Mouse (Mus musculus): Measurements from ENCODE around the gene Hmga2. TPM values are rescaled to one million over a fixed set of nuclear protein-coding genes. Genes with fewer than 3 reads are reported as not detected.

Gene Hmga2
- polyA plus RNA-seq, 1 experiment from 2014 or later, result 13.9 TPM

DNA sequence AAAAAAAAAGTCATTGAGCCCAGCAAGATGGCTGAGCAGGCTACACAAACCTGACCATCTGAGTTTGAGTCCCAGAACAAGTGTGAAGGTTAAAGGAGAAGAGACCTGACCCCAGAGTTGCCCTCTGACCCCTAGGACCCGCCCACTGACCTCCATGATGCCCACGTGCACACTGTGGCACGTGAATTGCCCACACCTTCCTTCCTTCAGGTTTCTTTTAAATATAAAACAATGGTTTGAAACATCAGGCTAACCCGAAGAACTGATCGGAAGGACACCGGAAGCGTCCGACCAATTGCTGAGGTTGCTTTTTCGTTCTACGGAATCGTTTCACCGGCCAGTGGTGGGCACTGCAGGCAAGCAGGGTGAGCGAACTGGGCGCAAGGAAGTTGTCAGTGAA lies 148.3 kb downstream of the Hmga2 start:
- Histone ChIP-seq H3K27ac (ENCODE audit: low read depth) (no peak overlapping the region), H3K27me3 (ENCODE audit: insufficient read depth, low read length) (no peaks in the 10 kb centered on the region), H3K4me2 (no peak overlapping the region), H3K9me3 (ENCODE audit: low read depth, low read length) (no peaks in the 10 kb centered on the region), H3K36me3 (ENCODE audit: insufficient read depth) (no peaks in the 10 kb centered on the region), H3K9ac (no peak overlapping the region), H3K4me1 (ENCODE audit: insufficient read depth) (no peaks in the 10 kb centered on the region), H3K4me3 (ENCODE audit: low read depth, low read length) (no peak overlapping the region)
- 89% methylated on average over 14 of the region's 14 CpGs for WGBS
- ATAC-seq (ENCODE audit: insufficient read depth), result no peak
- TF ChIP-seq CTCF (IDR thresholded peaks at IDR 0.05; ENCODE audit: low read depth), result no peak
- no peak for DNase-seq

GRCm38 (mm10) chr10:120323584-120324203 lies 152.6 kb downstream of the Hmga2 start:
- Histone ChIP-seq H3K27me3 (ENCODE audit: insufficient read depth, low read length) (no peaks in the 10 kb centered on the region), H3K4me1 (ENCODE audit: insufficient read depth) (no peaks in the 10 kb centered on the region), H3K36me3 (ENCODE audit: insufficient read depth) (no peaks in the 10 kb centered on the region), H3K9me3 (ENCODE audit: low read depth, low read length) (peaks cover 4% of the 10 kb centered on the region; the same call in 1 of the 2 replicates), H3K4me2 (no peak overlapping the region), H3K9ac (no peak overlapping the region), H3K4me3 (ENCODE audit: low read depth, low read length) (no peak overlapping the region), H3K27ac (ENCODE audit: low read depth) (no peak overlapping the region)
- DNase-seq (no peak), ATAC-seq (ENCODE audit: insufficient read depth) (no peak)
- no peak for TF ChIP-seq CTCF (IDR thresholded peaks at IDR 0.05; ENCODE audit: low read depth)
- WGBS, result 80% methylated on average over 11 of the region's 11 CpGs

DNA sequence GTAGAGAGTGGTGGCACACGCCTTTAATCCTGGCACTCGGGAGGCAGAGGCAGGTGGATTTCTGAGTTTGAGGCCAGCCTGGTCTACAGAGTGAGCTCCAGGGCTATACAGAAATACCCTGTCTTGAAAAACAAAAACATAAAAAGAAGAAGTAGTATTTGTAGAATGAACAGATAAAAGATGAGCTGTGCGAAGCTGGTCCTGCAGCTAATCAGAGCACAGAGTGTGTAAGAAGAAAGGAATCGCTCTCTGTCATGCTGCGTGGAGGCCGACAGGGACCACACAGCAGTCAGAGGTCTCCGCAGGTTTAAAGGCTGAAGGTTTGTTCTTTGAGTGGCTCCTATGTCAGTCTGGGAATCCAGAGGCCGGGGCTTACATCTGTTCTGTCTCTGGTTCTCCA lies 153.5 kb downstream of the Hmga2 start:
- no peak for DNase-seq
- no peak for TF ChIP-seq CTCF (IDR thresholded peaks at IDR 0.05; ENCODE audit: low read depth)

DNA sequence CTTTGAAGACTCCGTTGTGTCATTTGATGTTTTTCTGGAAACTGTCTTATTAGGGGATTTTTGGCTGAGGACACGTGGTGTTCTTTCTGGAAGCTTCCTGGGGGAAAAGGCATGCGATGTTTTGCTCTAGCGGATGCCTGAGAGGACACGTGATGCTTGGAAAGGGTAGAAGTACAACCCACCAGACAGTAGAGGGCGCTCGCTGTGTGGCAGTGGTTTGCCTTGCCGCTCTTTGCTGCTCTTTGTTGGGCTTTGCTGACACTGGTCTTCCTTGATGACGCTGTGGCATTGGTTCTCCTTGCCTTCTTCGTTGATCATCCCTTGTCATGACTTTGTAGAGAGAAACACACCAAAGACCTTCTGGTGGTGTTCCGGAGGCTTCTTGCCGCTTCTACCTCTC lies 156.7 kb downstream of the Hmga2 start:
- Histone ChIP-seq H3K4me2 (no peak overlapping the region), H3K9me3 (ENCODE audit: low read depth, low read length) (peaks cover 4% of the 10 kb centered on the region; the same call in 1 of the 2 replicates), H3K9ac (no peak overlapping the region), H3K4me3 (ENCODE audit: low read depth, low read length) (no peak overlapping the region), H3K36me3 (ENCODE audit: insufficient read depth) (no peaks in the 10 kb centered on the region), H3K27ac (ENCODE audit: low read depth) (no peak overlapping the region), H3K4me1 (ENCODE audit: insufficient read depth) (peaks cover 3% of the 10 kb centered on the region; the same call in 1 of the 2 replicates), H3K27me3 (ENCODE audit: insufficient read depth, low read length) (no peaks in the 10 kb centered on the region)
- ATAC-seq (ENCODE audit: insufficient read depth), result no peak
- DNase-seq, result no peak
- WGBS, result 91% methylated on average over 12 of the region's 12 CpGs
- peak; percentile 17; the same call in 1 of the 2 replicates for TF ChIP-seq CTCF (IDR thresholded peaks at IDR 0.05; ENCODE audit: low read depth)

More for the DNA sequence above, 153.5 kb downstream of the Hmga2 start:
- no peak overlapping the region for H3K9ac ChIP-seq
- H3K4me3 ChIP-seq (ENCODE audit: low read depth, low read length), result no peak overlapping the region
- H3K36me3 ChIP-seq (ENCODE audit: insufficient read depth), result no peaks in the 10 kb centered on the region
- peaks cover 4% of the 10 kb centered on the region; the same call in 1 of the 2 replicates for H3K9me3 ChIP-seq (ENCODE audit: low read depth, low read length)
- H3K27ac ChIP-seq (ENCODE audit: low read depth), result no peak overlapping the region
- WGBS, result 81% methylated on average over 8 of the region's 8 CpGs
- H3K4me1 ChIP-seq (ENCODE audit: insufficient read depth), result 0 out of 2 replicates have a peak, but pooled peaks cover 3% of the 10 kb centered on the region
- H3K27me3 ChIP-seq (ENCODE audit: insufficient read depth, low read length), result no peaks in the 10 kb centered on the region
- no peak overlapping the region for H3K4me2 ChIP-seq
- no peak for ATAC-seq (ENCODE audit: insufficient read depth)

MicroRNA genes within 50 kb of the gene (microRNA counts, 519-probe panel; counts per million panel counts)
- microRNA mmu-miR-763, result 30.5 counts per million

Small RNAs within 50 kb of the gene (microRNA-seq; reads per million reads assigned to microRNA genes)
- not detected for gene Mir763 (ENCODE audit: borderline number of aligned reads)

Other genes starting within 250 kb of the Hmga2 start
- gene Llph, start 249.4 kb downstream of the Hmga2 start, polyA plus RNA-seq (2014; fragmentation: Nextera tagmentation; extraction: Ambion mirVana), result 56.4 and 58.1 TPM in 2 replicates